Mouse (Mus musculus): ENCODE measurements around the gene Mapk1. TPM values are rescaled to one million over a fixed set of nuclear protein-coding genes. Genes with fewer than 3 reads are reported as not detected.

The Mapk1 gene
- 178 to 193 TPM (median 188 TPM) in 4 replicates for total RNA-seq (2023)

DNA sequence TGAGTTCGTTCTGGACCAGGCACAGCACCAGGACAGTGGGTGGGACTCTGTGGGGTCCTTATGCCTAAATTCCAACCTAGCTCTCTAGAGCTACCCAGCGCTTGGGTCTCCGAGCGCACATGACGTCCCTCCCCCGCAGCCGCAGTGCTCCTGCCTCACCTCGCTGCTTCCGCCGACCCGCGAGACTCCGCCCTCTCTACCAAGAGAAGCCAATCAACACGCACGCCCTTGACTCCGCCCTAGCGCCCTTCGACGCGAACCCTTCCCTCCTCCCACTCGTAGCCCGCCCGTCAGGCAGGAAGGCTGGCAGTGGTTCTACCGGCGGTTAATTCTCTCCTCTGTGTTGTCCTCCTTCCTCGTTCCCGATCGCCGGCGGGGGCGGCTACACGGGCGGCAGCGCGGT lies at the start of gene Mapk1:
Gene Mapk1 (plus strand): TSS at position 252 of the 403 bp plus-strand sequence.

DNA sequence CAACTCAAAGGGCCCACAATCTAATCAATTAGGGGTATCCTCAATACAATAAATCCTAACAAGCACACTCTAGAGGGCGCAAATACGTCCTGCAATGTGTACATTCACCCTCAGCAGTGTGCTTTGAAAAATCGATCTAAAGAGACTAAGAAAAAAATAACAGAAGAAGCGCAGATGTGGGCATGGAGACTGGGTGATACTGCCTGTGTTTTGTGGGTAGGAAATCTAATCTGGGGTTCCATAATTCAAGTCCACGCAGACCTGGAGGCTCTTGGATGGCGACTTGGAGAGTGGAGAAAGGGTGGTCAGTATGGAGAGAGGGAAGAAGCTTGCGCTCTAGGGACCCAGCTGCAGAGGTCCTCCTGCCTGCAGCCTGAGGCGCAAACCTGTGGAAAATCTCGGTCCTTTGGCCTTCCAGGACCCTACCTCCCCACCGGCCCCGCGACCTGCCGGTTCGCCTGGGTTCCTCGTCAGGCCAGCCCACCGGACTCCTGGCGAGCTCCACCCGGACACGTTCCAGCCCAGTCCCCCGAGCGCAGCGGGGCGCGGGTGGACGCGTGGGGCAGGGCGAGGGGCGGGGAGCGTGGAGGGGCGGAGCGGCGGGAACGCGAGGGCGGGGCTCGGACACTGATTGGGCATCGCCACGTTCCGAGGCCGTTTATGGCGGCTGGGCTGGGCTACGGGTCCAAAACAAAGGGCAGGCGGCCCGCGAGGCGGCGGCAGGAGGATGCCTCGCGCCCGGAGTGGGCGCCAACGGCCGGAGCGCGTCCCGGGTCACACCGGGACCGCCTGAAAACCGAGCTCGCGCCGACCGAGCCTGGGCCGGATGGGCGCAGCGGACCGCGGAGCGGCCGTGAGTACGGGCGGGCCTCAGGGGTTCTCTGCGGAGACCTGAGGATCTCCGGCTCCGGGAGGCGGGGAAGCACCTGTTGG lies 86.6 kb downstream of the Mapk1 start, which contains the start of gene Ypel1:
Gene Ypel1 (plus strand): TSS at position 186 of the 933 bp plus-strand sequence.

Other genes with a start within 250 kb of the Mapk1 start
- 11.4 to 21.1 TPM (median 16.7 TPM) in 4 replicates for gene Spag6l, start 153.9 kb upstream of the Mapk1 start, total RNA-seq (2023)
- not detected in 4 replicates for gene Igll1, start 119.4 kb upstream of the Mapk1 start, total RNA-seq (2023)
- 132 to 154 TPM (median 144 TPM) in 4 replicates for gene Top3b, start 112.6 kb upstream of the Mapk1 start, total RNA-seq (2023)
- gene Vpreb1, start 112.5 kb upstream of the Mapk1 start, total RNA-seq (2023) = 0.80 TPM in 1 of 4 replicates, not detected in the others
- 11.8 to 18.4 TPM (median 15.7 TPM) in 4 replicates for gene Ppm1f, start 86.9 kb upstream of the Mapk1 start, total RNA-seq (2023)
- gene Ypel1, start 86.3 kb downstream of the Mapk1 start, total RNA-seq (2023) = 0.92 to 2.1 TPM (median 1.4 TPM) in 4 replicates
- gene Ppil2, start 127.9 kb downstream of the Mapk1 start, total RNA-seq (2023) = 102 to 118 TPM (median 110 TPM) in 4 replicates
- gene 2610318N02Rik, start 141.8 kb downstream of the Mapk1 start, total RNA-seq (2023) = 10.4 to 14.8 TPM (median 11.5 TPM) in 4 replicates
- gene Sdf2l1, start 149.0 kb downstream of the Mapk1 start, total RNA-seq (2023) = 19.9 to 24.9 TPM (median 23.0 TPM) in 4 replicates
- gene Ydjc, start 161.2 kb downstream of the Mapk1 start, total RNA-seq (2023) = 2.2 to 4.1 TPM (median 2.8 TPM) in 4 replicates
- gene Ccdc116, start 163.8 kb downstream of the Mapk1 start, total RNA-seq (2023) = 1.7 to 2.4 TPM (median 2.1 TPM) in 4 replicates
- gene Ube2l3, start 219.3 kb downstream of the Mapk1 start, total RNA-seq (2023) = 101 to 116 TPM (median 107 TPM) in 4 replicates
- 0.09 to 0.20 TPM (median 0.09 TPM) in 4 replicates for gene Rimbp3, start 225.2 kb downstream of the Mapk1 start, total RNA-seq (2023)

Data from B cell, adult 62 days (primary cell).